Mouse (Mus musculus) Muller cell, postnatal 12 days (primary cell): ENCODE measurements around the gene Gm20824.
"Not testable (repeated sequence)": the region's sequence is repeated elsewhere in the genome, so short reads cannot be mapped to it uniquely, and the experiment has no call there.

Experiments used
- DNase-seq: peaks from one replicate; pipeline ENCODE4 v3.0.0-alpha.2; 2015; ENCODE audit errors: inconsistent ontology term

Gm20824 gene

DNA sequence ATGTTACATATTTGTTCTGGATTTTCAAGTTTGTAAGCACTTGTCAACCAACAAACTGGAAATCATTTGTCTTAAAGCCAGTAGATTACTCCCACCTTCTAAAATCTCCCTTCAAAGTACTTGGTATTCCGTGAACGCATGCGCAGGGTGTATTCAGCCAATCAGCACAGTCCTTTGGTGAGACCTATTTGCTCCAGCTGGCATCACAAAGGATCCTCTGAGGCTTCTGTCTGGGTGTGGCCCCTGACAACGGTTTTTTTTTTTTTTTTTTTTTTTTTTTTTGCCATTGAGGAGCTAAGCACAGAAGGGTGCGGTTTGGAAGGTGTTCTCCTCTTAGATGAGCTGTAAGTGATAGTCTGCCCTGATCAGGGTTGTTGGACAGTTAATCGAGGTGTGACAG is at the start of gene Gm20824:
TSS of gene Gm20824 (plus strand) at position 301 of the 400 bp plus-strand sequence.
- not testable (repeated sequence) for DNase-seq
